Mouse (Mus musculus) kidney, adult 8-10 months (tissue): ENCODE measurements at regions not wholly inside any gene's neighbourhood (a gene's known extent, or its start where the extent isn't known, plus 50 kb on each side); places are given as distances from the start of the nearest gene placed in this dataset.

Source experiments
- DNase-seq, 2 experiments: peaks; one replicate each; pipeline ENCODE4 v3.0.0; 2022

GRCm38 (mm10) chr4:4875257-4875656 is 82.1 kb upstream of the Impad1 start:
- DNase-seq, result no peak

GRCm38 (mm10) chr4:4858345-4858744 is 65.2 kb upstream of the Impad1 start:
- DNase-seq, result no peak
